Mouse (Mus musculus) ES-Bruce4 (cell line): ENCODE results near the gene Kank3.

Experiments used
- CTCF ChIP-seq: IDR thresholded peaks from one replicate; pipeline ENCODE4 v1.8.1; 2011; ENCODE audit warnings: low read depth, low read length
- EP300 ChIP-seq: IDR thresholded peaks from 2 replicates; pipeline ENCODE4 v1.6.1; 2011; ENCODE audit warnings: low read depth, low read length; ENCODE audit not compliant: insufficient read depth
- POLR2A ChIP-seq: IDR thresholded peaks from one replicate; pipeline ENCODE4 v1.8.1; 2011; ENCODE audit warnings: low read length; ENCODE audit not compliant: insufficient read depth

DNA sequence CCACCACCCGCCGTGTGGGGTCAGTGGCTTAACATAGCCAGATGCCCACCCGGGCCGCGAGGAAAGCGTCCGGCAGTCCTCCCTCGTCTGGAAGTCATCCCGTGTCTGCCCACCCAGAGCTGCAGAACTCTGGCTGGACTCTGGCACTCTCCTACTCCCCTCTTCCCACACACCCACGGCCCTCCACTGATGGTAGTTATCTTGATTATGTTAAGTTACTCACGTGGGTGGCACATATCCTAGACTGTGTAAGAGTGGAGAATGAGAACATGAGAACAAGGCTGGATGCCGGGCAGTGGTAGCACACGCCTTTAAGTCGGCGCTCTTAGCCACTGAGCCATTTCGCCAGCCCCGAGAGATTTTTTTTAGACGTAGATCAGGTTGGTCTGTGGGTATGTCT is 23.9 kb upstream of the Kank3 start:
- TF ChIP-seq CTCF (no peak), POLR2A (no peak), EP300 (no peak)
